Mouse (Mus musculus) megakaryocyte-erythroid progenitor cell, adult 5-6 weeks (primary cell): ENCODE measurements around the gene Plagl1. TPM values are rescaled to one million over a fixed set of nuclear protein-coding genes. Genes with fewer than 3 reads are reported as not detected.

Experiments used
- ATAC-seq: replicated peaks from 2 replicates; pipeline ENCODE4 v1.8.0; 2016; ENCODE audit warnings: mild to moderate bottlenecking, inconsistent platforms; ENCODE audit not compliant: severe bottlenecking, poor library complexity, low FRiP score, low TSS enrichment
- total RNA-seq, 2 experiments: library from RNA; stranded (forward) in 1 of 2; stranded (reverse) in 1 of 2; fragments of 200-1000, 215-1000 nt in 1 of 2; fragments of >200 nt in 1 of 2; fragmentation: Nextera tagmentation in 1 of 2; gene quantifications; 2 replicates each; pipeline ENCODE4 v1.2.3; 2014 to 2017

The Plagl1 gene
- total RNA-seq, 2 experiments from 2014 or later = not detected

GRCm38 (mm10) chr10:13180211-13180610 is 119.9 kb downstream of the Plagl1 start:
- no peak for ATAC-seq

Other genes starting within 250 kb of the Plagl1 start
- gene Utrn, start 191.1 kb upstream of the Plagl1 start, total RNA-seq (2014; fragmentation: Nextera tagmentation) = 22.7 and 27.6 TPM in 2 replicates
- 17.9 and 24.2 TPM in 2 replicates for gene Utrn, start 191.1 kb upstream of the Plagl1 start, total RNA-seq (2017)
- 16.8 and 18.1 TPM in 2 replicates for gene Stx11, start 96.2 kb upstream of the Plagl1 start, total RNA-seq (2014; fragmentation: Nextera tagmentation)
- 13.3 and 14.6 TPM in 2 replicates for gene Stx11, start 96.2 kb upstream of the Plagl1 start, total RNA-seq (2017)
- gene Sf3b5, start 55.2 kb upstream of the Plagl1 start, total RNA-seq (2014; fragmentation: Nextera tagmentation) = 20.3 and 28.6 TPM in 2 replicates
- gene Sf3b5, start 55.2 kb upstream of the Plagl1 start, total RNA-seq (2017) = 20.3 and 23.7 TPM in 2 replicates
- not detected in 2 replicates for gene Zc2hc1b, start 117.5 kb downstream of the Plagl1 start, total RNA-seq (2014; fragmentation: Nextera tagmentation)
- gene Zc2hc1b, start 117.5 kb downstream of the Plagl1 start, total RNA-seq (2017) = not detected in 2 replicates
- 51.9 and 55.8 TPM in 2 replicates for gene Ltv1, start 132.7 kb downstream of the Plagl1 start, total RNA-seq (2014; fragmentation: Nextera tagmentation)
- gene Ltv1, start 132.7 kb downstream of the Plagl1 start, total RNA-seq (2017) = 68.4 and 77.8 TPM in 2 replicates